Mouse (Mus musculus): ENCODE measurements around the gene Mylip.

Mylip gene

DNA sequence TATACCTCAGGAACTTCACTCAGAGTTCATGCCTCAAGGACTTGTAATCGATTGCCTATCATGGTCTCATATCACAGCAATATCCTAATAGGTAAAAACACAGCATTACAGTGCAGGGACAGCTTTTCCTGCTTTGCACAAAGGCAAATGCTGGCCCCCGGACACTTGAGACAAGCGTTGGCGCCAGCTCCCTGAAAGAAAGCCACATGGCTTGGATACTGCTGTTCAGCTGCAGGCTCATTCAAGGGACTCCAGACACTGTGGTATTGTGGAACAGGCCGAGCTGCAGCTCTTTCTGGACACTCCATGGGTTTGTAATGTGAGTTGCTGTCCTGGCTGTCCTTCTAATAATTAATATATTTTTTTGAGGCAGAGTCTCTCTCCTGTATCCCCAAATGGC, 34.4 kb downstream of the Mylip start:
- no peak for DNase-seq (ENCODE audit: low read depth, low spot score)

DNA sequence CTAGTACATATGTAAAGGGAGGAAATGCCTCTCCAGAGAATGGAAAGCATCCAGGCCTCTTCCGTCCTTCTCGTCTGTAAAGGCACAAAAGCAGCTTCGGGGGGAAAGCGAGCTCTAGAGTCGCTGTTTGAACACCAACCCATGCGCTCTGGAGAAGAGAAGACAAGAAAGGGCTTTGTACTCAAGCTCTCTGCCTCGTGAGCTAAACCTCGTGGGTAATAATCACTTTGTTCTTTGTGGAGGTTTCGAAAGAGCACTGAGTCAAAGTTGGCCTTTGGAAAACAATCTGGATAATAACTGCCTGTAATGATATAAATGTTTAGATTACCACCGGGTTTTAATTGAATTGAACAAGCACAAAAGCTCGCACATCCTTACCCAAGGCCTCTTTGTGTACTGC, 39.7 kb downstream of the Mylip start:
- DNase-seq (ENCODE audit: low read depth, low spot score), result no peak

- no peak for DNase-seq (ENCODE audit: low read depth, low spot score)
These were observed 47.6 kb downstream of the Mylip start for GRCm38 (mm10) chr13:45437134-45437533.

- DNase-seq (ENCODE audit: low read depth, low spot score), result no peak
These were observed 49.3 kb downstream of the Mylip start for GRCm38 (mm10) chr13:45438853-45439252.

GRCm38 (mm10) chr13:45440226-45440625, 50.7 kb downstream of the Mylip start:
- DNase-seq (ENCODE audit: low read depth, low spot score), result no peak

DNA sequence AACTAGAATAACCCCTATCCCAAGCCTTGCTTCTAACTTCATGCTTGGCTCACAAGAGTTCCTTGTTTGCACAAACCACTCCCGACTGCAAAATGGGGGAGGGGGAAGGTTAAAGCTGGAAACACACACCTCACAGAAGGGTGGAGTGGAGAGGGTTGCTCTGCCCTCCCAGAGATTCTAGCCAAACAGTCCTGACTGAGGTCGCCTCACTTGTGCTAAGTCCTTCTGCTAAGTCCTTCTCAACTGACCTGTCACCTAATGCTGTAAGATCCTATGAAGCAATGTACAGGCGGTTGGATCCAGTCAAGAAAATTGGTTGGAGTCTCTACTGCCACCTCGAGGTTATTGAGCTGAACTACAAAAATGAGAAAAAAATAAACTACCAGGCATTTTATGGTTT, 52.9 kb downstream of the Mylip start:
- DNase-seq (ENCODE audit: low read depth, low spot score), result no peak

DNA sequence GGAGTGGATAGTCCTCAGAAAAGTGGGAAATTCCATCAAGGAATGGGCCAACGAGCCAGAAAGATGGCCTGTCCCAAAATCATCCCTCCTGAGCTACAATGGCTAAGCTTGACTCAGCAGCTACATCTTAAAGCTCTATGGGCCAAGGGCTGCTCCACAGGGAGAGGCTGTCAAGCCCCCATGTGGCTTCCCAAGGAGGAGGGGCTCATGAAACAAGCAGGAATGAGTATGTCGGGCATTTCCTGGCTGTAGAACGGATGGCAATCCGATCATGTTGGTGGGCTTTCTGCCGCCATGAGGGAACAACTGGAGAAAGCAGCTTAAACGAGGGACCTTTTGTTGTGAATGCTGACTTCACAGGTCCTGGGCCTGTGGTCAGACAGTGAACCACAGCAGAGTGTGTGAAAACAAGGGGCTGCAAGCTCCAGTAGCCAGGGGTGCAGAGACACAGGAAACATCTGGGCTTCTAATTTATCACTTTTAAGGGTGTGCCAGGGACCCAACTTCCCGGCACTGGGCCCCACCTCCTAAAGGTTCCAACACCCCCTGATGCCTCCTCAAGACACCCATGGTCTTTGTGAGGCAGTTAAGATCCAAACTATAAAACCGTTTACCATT, 53.5 kb downstream of the Mylip start:
- DNase-seq (ENCODE audit: low read depth, low spot score), result no peak

GRCm38 (mm10) chr13:45444220-45444619, 54.7 kb downstream of the Mylip start:
- DNase-seq (ENCODE audit: low read depth, low spot score), result no peak

DNA sequence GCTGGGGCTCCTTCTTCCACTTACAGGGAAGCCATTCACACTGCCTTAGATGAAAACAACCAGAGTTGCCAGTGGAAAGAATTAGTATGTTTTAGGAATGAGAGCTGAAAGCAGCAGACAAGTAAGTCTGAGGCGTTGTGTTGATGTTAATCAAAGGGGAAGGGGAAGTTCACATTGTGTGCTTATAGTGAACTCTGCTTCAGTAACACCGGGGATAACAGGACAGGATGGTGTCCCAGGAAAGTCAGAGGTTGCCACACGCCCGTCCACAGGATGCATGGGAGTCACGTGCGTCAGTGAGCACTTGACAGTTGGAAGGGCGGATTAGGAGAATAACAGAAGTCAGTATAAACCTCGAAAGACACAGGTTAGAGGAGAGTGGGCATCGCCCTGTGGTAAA, 55.1 kb downstream of the Mylip start:
- DNase-seq (ENCODE audit: low read depth, low spot score), result no peak

DNA sequence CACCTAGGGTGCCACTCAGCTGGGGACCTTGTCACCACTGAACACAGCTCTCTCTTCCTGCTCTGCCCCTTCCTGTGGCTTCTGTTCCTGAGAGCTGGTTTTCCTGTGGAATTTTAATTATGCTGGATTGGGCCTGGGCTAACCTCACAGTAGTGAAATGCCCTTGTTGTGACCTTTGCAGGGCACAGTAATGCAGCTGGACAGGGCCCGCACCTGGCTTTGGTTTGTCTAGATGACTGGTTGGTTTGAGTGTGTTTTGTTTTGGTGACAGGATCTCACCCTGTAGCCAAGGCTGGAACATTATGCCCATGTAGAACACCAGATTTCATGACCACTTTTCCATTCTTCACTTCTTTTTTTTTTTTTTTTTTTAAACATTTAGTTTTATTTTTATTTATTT, 57.1 kb downstream of the Mylip start:
- no peak for DNase-seq (ENCODE audit: low read depth, low spot score)

DNA sequence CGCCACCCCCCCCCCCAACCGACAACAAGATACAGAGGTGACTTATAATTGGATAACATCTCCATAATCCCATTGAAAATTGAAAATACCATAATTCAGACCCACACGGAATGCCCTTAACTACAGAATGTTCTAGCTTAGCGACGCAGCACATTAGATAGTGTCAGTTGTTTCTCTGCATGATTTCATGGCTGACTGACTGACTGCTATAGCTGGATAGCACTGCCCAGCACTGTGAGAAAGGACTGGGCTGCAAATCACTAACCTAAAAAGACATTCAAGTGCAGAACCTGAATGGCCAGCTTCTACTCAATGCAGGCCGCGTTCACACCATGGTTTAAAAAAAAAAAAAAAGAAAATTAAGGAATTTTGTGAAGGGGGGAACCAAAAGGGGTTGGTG, 62.9 kb downstream of the Mylip start:
- DNase-seq (ENCODE audit: low read depth, low spot score), result no peak

- DNase-seq (ENCODE audit: low read depth, low spot score), result no peak
These were observed 63.5 kb downstream of the Mylip start for GRCm38 (mm10) chr13:45453033-45453432.

DNA sequence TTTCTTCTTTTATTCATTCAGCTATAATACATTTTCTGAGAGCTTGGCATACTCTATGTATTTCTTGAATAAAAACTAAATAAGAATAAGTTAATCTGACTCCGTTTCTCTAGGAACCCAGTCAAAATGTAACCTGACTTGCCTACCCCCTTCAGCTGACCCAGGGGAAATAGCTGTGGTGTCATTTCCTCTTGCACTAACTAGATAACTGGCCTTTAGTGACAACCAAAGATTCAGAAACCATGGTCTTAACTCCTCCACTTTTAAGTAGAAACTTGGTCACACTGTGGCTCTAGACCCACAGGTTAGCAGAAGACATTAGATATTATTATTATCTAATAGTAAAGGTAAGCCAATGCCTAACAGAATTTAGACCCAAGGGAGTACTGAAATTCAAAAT, 64.5 kb downstream of the Mylip start:
- DNase-seq (ENCODE audit: low read depth, low spot score), result no peak

DNA sequence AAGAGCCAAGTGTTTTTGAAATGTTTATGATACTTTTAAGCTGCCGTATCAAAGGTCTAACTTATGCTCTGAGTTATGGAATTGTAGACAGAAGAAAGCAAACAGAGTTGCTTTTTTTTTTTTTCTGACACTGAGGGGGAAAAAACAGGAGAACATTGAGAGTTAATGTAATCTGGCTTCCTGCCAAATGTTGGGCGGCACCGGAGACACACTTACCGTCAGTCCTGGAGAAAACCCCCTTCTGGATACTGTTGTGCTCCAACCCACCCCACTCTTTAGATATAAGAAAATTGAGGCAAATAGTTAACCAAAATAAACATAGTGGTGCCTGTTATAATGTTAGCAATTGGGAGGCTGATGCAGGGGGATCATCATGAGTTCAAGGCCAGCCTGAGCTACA, 65.1 kb downstream of the Mylip start:
- no peak for DNase-seq (ENCODE audit: low read depth, low spot score)

DNA sequence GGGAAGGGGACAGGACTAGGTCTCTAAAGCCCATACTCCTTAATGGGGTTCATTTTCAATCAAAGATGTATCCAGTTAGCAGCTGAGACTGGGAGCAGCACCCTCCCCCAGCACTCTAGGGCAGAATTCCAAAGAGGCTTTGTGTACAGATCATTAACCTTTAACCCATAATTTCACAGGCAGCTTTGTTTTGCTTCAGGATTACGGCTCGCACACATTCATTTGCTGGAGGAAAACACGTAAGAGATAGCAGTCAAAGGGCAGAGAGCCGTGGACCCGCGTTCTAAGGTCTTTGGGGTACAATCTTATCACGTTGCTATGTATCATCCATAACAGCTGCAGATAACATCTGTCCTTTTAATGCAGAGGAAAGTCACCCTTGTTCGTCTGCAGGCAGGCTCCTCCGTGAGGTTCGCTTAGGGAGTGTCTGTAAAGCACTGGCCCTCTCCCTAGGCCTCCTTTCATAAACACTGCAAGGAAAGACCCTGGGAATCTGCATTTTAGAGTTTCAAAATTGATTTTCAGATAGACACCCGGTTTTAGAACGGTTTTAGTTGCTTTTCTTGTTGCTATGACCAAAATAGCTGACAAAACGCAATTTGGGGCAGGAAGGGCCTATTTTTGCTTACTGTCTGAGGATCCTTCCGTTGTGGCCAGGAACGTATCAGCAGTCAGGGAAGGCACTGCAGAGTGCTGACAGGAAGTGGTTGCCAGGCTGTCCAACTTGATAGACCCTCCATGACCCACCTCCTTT, 65.7 kb downstream of the Mylip start:
- DNase-seq (ENCODE audit: low read depth, low spot score), result no peak

DNA sequence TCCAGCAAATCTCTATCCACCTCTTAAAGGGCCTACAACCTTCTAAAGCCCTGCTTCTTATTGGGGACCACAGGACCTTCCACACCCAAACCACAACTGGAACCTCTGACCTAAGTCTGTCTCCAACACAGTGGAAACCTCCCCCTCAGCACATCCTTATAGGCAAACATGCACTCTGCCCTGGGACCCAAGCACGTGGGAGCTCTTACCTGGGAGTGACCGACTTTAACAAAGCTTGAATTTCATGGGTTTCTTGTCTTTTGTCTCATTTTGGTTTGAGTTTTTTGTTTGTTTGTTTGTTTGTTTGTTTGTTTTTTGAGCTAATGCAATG, 66.3 kb downstream of the Mylip start:
- no peak for DNase-seq (ENCODE audit: low read depth, low spot score)

DNA sequence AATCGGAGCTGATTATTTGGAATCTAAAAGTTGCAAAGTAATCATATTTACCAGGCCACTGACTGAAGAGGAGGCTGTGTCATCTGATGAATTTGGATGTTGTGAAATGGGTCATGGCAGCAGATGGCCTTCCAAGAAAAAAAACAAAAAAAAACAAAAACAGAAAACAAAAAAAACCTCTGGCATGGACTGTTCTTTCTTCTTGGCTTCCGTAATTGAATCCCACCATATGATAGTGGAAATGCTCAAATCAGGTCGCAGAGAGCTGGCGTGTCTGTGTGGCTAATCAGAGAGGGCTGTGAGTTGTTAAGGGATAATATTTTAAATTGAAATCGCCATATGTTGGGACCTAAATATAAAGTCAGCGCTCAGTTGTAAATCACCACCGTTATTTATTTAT, 67.9 kb downstream of the Mylip start:
- no peak for DNase-seq (ENCODE audit: low read depth, low spot score)

GRCm38 (mm10) chr13:45460177-45460576, 70.6 kb downstream of the Mylip start:
- no peak for DNase-seq (ENCODE audit: low read depth, low spot score)

DNA sequence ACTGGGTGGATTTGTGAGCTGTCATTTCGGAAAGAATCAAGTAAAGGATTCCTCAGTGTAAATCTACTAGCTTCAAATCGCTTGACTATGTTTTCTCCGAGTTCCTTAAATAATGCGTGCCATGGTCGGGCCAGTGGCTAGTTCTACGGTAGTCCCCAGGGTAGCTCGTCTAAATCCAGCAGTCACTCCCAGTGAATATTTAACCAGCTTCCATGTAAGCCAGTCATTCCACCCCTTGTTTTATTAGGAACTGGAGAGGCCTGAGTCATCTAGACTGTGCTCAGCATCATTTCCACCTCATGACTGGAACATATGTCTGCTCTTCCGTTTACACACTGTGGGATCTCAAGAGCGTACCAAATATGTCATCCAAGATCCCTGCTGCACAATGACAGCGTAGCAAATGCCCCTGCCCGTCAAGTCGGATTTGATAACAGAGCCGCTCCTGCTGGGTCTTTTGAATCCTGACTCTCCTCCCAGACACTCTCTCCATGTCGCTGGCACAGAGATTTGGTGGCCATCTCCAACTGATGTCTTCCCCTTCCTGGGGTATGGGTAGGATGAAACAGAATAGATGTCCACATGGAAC, 71.9 kb downstream of the Mylip start:
- DNase-seq (ENCODE audit: low read depth, low spot score), result no peak

Data from telencephalon, adult 2 months (tissue).